8 mouse cellular contexts compared by ENCODE assay signal in the genomic region with DNA sequence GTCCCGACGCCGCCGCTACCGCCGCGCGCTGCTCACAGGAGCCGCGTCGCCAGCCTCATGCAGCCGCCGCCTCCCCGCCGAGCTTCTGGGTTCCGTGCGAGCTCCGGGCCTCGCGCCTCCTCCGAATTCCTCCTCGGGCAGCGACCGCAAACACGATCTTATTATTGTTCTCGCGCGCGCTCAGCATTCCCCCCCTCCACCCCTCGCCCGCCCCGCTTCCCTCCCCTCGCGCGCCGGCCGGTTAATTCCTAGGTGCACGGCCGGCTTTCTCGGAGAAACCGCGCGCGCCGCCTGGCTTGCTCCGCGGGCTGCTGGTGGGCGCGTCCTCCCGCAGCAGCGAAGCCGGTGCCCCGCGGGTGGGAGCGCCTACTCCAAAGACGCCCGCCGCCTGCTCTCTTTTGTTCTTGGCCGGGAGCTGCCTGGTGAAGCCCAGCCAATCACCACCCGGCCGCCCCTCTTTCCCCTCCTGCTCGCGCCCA. TPM values are rescaled to one million over a fixed set of nuclear protein-coding genes. Genes with fewer than 3 reads are reported as not detected.
A peak's percentile ranks its signal among the peaks of the same experiment; 100 is the strongest.
DNase-seq lines count a peak whose midpoint lies in the region; ATAC-seq and TF ChIP-seq lines count a peak whose summit lies in the region.

A gene (minus strand): TSS at position 207 of the 479 bp plus-strand sequence.

- peak within 1 kb of the TSS; percentile 90 for H3K27ac ChIP-seq in forebrain, embryonic 11.5 days (ENCODE audit: low read depth, low read length)
- peak within 1 kb of the TSS; percentile 88 for H3K27ac ChIP-seq in heart, embryonic 15.5 days
- no peak within 1 kb of the TSS; the same call in 1 of the 2 replicates for H3K27ac ChIP-seq in liver, adult 2 months (replicated peaks; ENCODE audit: insufficient read depth, low read depth, low read length)
- peak within 1 kb of the TSS; percentile 99 for H3K27ac ChIP-seq in neural tube, embryonic 13.5 days (replicated peaks)

- peak within 1 kb of the TSS; percentile 54 for H3K4me2 ChIP-seq in forebrain, embryonic 11.5 days (ENCODE audit: low read depth, low read length, severe bottlenecking)
- H3K4me2 ChIP-seq in heart, embryonic 15.5 days = peak within 1 kb of the TSS; percentile 93
- peak within 1 kb of the TSS; percentile 85 for H3K4me2 ChIP-seq in neural tube, embryonic 13.5 days

- TF ChIP-seq POLR2A in brain, embryonic 14.5 days (IDR thresholded peaks at IDR 0.05; ENCODE audit: borderline replicate concordance, extremely low read depth, insufficient read depth, insufficient read length, poor library complexity, severe bottlenecking) = peak; percentile 85
- TF ChIP-seq POLR2A in liver, adult 2 months (IDR thresholded peaks at IDR 0.05; ENCODE audit: extremely low read depth, insufficient read depth, low read length) = no peak

- ATAC-seq in forebrain, embryonic 11.5 days (replicated peaks; ENCODE audit: low FRiP score) = peak; percentile 89
- peak; percentile 87 for ATAC-seq in heart, embryonic 15.5 days (replicated peaks; ENCODE audit: insufficient number of reproducible peaks, insufficient read depth, low FRiP score, low read depth)
- peak; percentile 91 for ATAC-seq in neural tube, embryonic 13.5 days (ENCODE audit: low read depth)

- peaks cover 8% of the 10 kb centered on the region; the same call in 1 of the 2 replicates for H3K4me1 ChIP-seq in forebrain, embryonic 11.5 days (replicated peaks; ENCODE audit: control insufficient read depth, insufficient read depth, low read length)
- H3K4me1 ChIP-seq in heart, embryonic 15.5 days (replicated peaks) = peaks cover 10% of the 10 kb centered on the region
- no peaks in the 10 kb centered on the region for H3K4me1 ChIP-seq in liver, adult 2 months (ENCODE audit: control insufficient read depth, insufficient read depth, low read length)
- H3K4me1 ChIP-seq in neural tube, embryonic 13.5 days (replicated peaks) = peaks cover 50% of the 10 kb centered on the region

- no peaks in the 10 kb centered on the region for H3K36me3 ChIP-seq in forebrain, embryonic 11.5 days (ENCODE audit: control insufficient read depth, insufficient read depth, low read length)
- H3K36me3 ChIP-seq in heart, embryonic 15.5 days = no peaks in the 10 kb centered on the region
- H3K36me3 ChIP-seq in liver, adult 2 months (ENCODE audit: control insufficient read depth, insufficient read depth, low read length) = no peaks in the 10 kb centered on the region
- H3K36me3 ChIP-seq in neural tube, embryonic 13.5 days = no peaks in the 10 kb centered on the region

- H3K4me3 ChIP-seq in forebrain, embryonic 11.5 days (ENCODE audit: low read depth, low read length) = peak within 1 kb of the TSS; percentile 90
- peak within 1 kb of the TSS; percentile 65 for H3K4me3 ChIP-seq in heart, embryonic 15.5 days
- H3K4me3 ChIP-seq in liver, adult 2 months (ENCODE audit: insufficient read depth, low read depth, low read length) = peak within 1 kb of the TSS; percentile 65
- H3K4me3 ChIP-seq in neural tube, embryonic 13.5 days = peak within 1 kb of the TSS; percentile 79

- peak; percentile 65 for DNase-seq in CD4-positive, CD25-positive, alpha-beta regulatory T cell, adult 2 months (ENCODE audit: low read depth, low spot score)
- peak; percentile 97 for DNase-seq in brain, embryonic 14.5 days (ENCODE audit: low read depth)
- peak; percentile 94 for DNase-seq in forebrain, embryonic 11.5 days (ENCODE audit: low spot score)
- DNase-seq in kidney, postnatal 10 days = peak; percentile 90
- DNase-seq in liver, adult 2 months (ENCODE audit: extremely low read depth, low read depth, low spot score) = no peak
- peak; percentile 29 to 35 for DNase-seq in thymus, adult 18-20 months

- H3K9ac ChIP-seq in forebrain, embryonic 11.5 days (ENCODE audit: low read length) = peak within 1 kb of the TSS; percentile 97
- peak within 1 kb of the TSS; percentile 88 for H3K9ac ChIP-seq in heart, embryonic 15.5 days
- peak within 1 kb of the TSS; percentile 79 for H3K9ac ChIP-seq in liver, adult 2 months (ENCODE audit: low read depth, low read length)
- H3K9ac ChIP-seq in neural tube, embryonic 13.5 days = peak within 1 kb of the TSS; percentile 98

- no peaks in the 10 kb centered on the region for H3K27me3 ChIP-seq in forebrain, embryonic 11.5 days (ENCODE audit: control insufficient read depth, insufficient read depth, low read length)
- H3K27me3 ChIP-seq in heart, embryonic 15.5 days = peaks cover 17% of the 10 kb centered on the region
- peaks cover 19% of the 10 kb centered on the region for H3K27me3 ChIP-seq in liver, adult 2 months (ENCODE audit: control insufficient read depth, insufficient read depth, low read length)
- no peaks in the 10 kb centered on the region for H3K27me3 ChIP-seq in neural tube, embryonic 13.5 days

- WGBS in forebrain, embryonic 11.5 days = 0% methylated on average over 52 of the region's 63 CpGs
- under 1% methylated on average over 63 of the region's 63 CpGs for WGBS in heart, embryonic 15.5 days
- 2% methylated on average over 58 of the region's 63 CpGs for WGBS in liver, adult 2 months
- under 1% methylated on average over 54 of the region's 63 CpGs for WGBS in neural tube, embryonic 13.5 days

- no peak for TF ChIP-seq CTCF in brain, embryonic 14.5 days (IDR thresholded peaks at IDR 0.05; ENCODE audit: borderline replicate concordance, extremely low read depth, insufficient read depth, insufficient read length)
- TF ChIP-seq CTCF in liver, adult 2 months (IDR thresholded peaks at IDR 0.05; ENCODE audit: low read depth, low read length) = no peak

- H3K9me3 ChIP-seq in forebrain, embryonic 11.5 days (ENCODE audit: control insufficient read depth, low read length) = no peaks in the 10 kb centered on the region
- no peaks in the 10 kb centered on the region for H3K9me3 ChIP-seq in heart, embryonic 15.5 days (replicated peaks)
- no peaks in the 10 kb centered on the region for H3K9me3 ChIP-seq in neural tube, embryonic 13.5 days

- no peaks in the 10 kb centered on the region for H3K79me2 ChIP-seq in liver, adult 2 months (ENCODE audit: control insufficient read depth, insufficient read depth, low read length)

RNA-seq across cellular contexts. Expression of the gene that starts here (rescaled TPM):
- polyA plus RNA-seq in brain, embryonic 14.5 days (2012; rRNA removed) = 57.6 and 82.6 TPM in 2 replicates
- 43.9 and 45.7 TPM in 2 replicates for polyA plus RNA-seq in forebrain, embryonic 11.5 days (2014; fragmentation: Nextera tagmentation; extraction: Ambion mirVana)
- polyA plus RNA-seq in heart, embryonic 15.5 days (2015; fragmentation: Nextera tagmentation; extraction: Ambion mirVana) = 10.8 and 11.0 TPM in 2 replicates
- total RNA-seq in liver, adult 2 months (2014; rRNA removed) = 1.1 and 1.6 TPM in 2 replicates
- 0.07 and 0.13 TPM in 2 replicates for polyA plus RNA-seq in liver, adult 2 months (2012; rRNA removed)
- 56.1 and 56.2 TPM in 2 replicates for polyA plus RNA-seq in neural tube, embryonic 13.5 days (2015; fragmentation: Nextera tagmentation; extraction: Ambion mirVana)

Comparison
In these comparisons a context has a peak if more than half of its experiments do, and no peak if none do; other contexts are left out.
1. RNA of the gene that starts here (polyA plus RNA-seq): 57.6 to 82.6 TPM in brain, embryonic 14.5 days, 56.1 to 56.2 TPM in neural tube, embryonic 13.5 days, 43.9 to 45.7 TPM in forebrain, embryonic 11.5 days and 10.8 to 11.0 TPM in heart, embryonic 15.5 days; 0.07 to 0.13 TPM in liver, adult 2 months; every median in the first group is over 10 times any median in the second.
2. Peak in every context shown above with its lines, with median percentiles within 50 percentile points of each other: ATAC-seq, H3K4me2 ChIP-seq, H3K4me3 ChIP-seq and H3K9ac ChIP-seq.